Mouse (Mus musculus): ENCODE measurements around the gene Olfr328. TPM values are rescaled to one million over a fixed set of nuclear protein-coding genes. Genes with fewer than 3 reads are reported as not detected.

The Olfr328 gene
- polyA plus RNA-seq, 1 experiment from 2014 or later: not detected

Other genes starting within 250 kb of the Olfr328 start
- gene Zfp692, start 248.6 kb downstream of the Olfr328 start, polyA plus RNA-seq (2015; fragmentation: Nextera tagmentation; extraction: Ambion mirVana): 30.8 and 42.9 TPM in 2 replicates
- gene Zfp672, start 225.3 kb downstream of the Olfr328 start, polyA plus RNA-seq (2015; fragmentation: Nextera tagmentation; extraction: Ambion mirVana): 39.8 and 43.1 TPM in 2 replicates
- gene Sh3bp5l, start 224.9 kb downstream of the Olfr328 start, polyA plus RNA-seq (2015; fragmentation: Nextera tagmentation; extraction: Ambion mirVana): 56.6 and 56.9 TPM in 2 replicates
- not detected in 2 replicates for gene Lypd8, start 176.6 kb downstream of the Olfr328 start, polyA plus RNA-seq (2015; fragmentation: Nextera tagmentation; extraction: Ambion mirVana)
- not detected in 2 replicates for gene 1810065E05Rik, start 134.5 kb downstream of the Olfr328 start, polyA plus RNA-seq (2015; fragmentation: Nextera tagmentation; extraction: Ambion mirVana)
- not detected in 2 replicates for gene Gm12253, start 123.1 kb downstream of the Olfr328 start, polyA plus RNA-seq (2015; fragmentation: Nextera tagmentation; extraction: Ambion mirVana)
- gene Lypd9, start 102.7 kb downstream of the Olfr328 start, polyA plus RNA-seq (2015; fragmentation: Nextera tagmentation; extraction: Ambion mirVana): not detected in 2 replicates
- gene Olfr30, start 93.4 kb downstream of the Olfr328 start, polyA plus RNA-seq (2015; fragmentation: Nextera tagmentation; extraction: Ambion mirVana): not detected in 2 replicates
- not detected in 2 replicates for gene Olfr332, start 63.1 kb downstream of the Olfr328 start, polyA plus RNA-seq (2015; fragmentation: Nextera tagmentation; extraction: Ambion mirVana)
- gene Olfr331, start 53.1 kb downstream of the Olfr328 start, polyA plus RNA-seq (2015; fragmentation: Nextera tagmentation; extraction: Ambion mirVana): not detected in 2 replicates
- gene Olfr330, start 20.8 kb downstream of the Olfr328 start, polyA plus RNA-seq (2015; fragmentation: Nextera tagmentation; extraction: Ambion mirVana): not detected in 2 replicates
- not detected in 2 replicates for gene Olfr329-ps, start 9.2 kb downstream of the Olfr328 start, polyA plus RNA-seq (2015; fragmentation: Nextera tagmentation; extraction: Ambion mirVana)
- not detected in 2 replicates for gene Olfr224, start 14.9 kb upstream of the Olfr328 start, polyA plus RNA-seq (2015; fragmentation: Nextera tagmentation; extraction: Ambion mirVana)
- gene Olfr325, start 22.1 kb upstream of the Olfr328 start, polyA plus RNA-seq (2015; fragmentation: Nextera tagmentation; extraction: Ambion mirVana): not detected in 2 replicates
- not detected in 2 replicates for gene Olfr324, start 39.5 kb upstream of the Olfr328 start, polyA plus RNA-seq (2015; fragmentation: Nextera tagmentation; extraction: Ambion mirVana)
- not detected in 2 replicates for gene 2210407C18Rik, start 60.4 kb upstream of the Olfr328 start, polyA plus RNA-seq (2015; fragmentation: Nextera tagmentation; extraction: Ambion mirVana)
- not detected in 2 replicates for gene Olfr323, start 74.9 kb upstream of the Olfr328 start, polyA plus RNA-seq (2015; fragmentation: Nextera tagmentation; extraction: Ambion mirVana)
- 0.09 TPM in 1 of 2 replicates, not detected in the other for gene Trim58, start 84.8 kb upstream of the Olfr328 start, polyA plus RNA-seq (2015; fragmentation: Nextera tagmentation; extraction: Ambion mirVana)
- gene Olfr322, start 103.1 kb upstream of the Olfr328 start, polyA plus RNA-seq (2015; fragmentation: Nextera tagmentation; extraction: Ambion mirVana): not detected in 2 replicates
- not detected in 2 replicates for gene Olfr320, start 125.5 kb upstream of the Olfr328 start, polyA plus RNA-seq (2015; fragmentation: Nextera tagmentation; extraction: Ambion mirVana)
- not detected in 2 replicates for gene Olfr319, start 143.5 kb upstream of the Olfr328 start, polyA plus RNA-seq (2015; fragmentation: Nextera tagmentation; extraction: Ambion mirVana)
- not detected in 2 replicates for gene Olfr318, start 168.4 kb upstream of the Olfr328 start, polyA plus RNA-seq (2015; fragmentation: Nextera tagmentation; extraction: Ambion mirVana)
- gene Olfr317, start 183.6 kb upstream of the Olfr328 start, polyA plus RNA-seq (2015; fragmentation: Nextera tagmentation; extraction: Ambion mirVana): 0.16 TPM in 1 of 2 replicates, not detected in the other
- gene Olfr316, start 197.1 kb upstream of the Olfr328 start, polyA plus RNA-seq (2015; fragmentation: Nextera tagmentation; extraction: Ambion mirVana): not detected in 2 replicates
- not detected in 2 replicates for gene Olfr315, start 217.6 kb upstream of the Olfr328 start, polyA plus RNA-seq (2015; fragmentation: Nextera tagmentation; extraction: Ambion mirVana)
- not detected in 2 replicates for gene Olfr314, start 227.3 kb upstream of the Olfr328 start, polyA plus RNA-seq (2015; fragmentation: Nextera tagmentation; extraction: Ambion mirVana)
- 1.8 and 5.4 TPM in 2 replicates for gene Fam183b, start 246.3 kb upstream of the Olfr328 start, polyA plus RNA-seq (2015; fragmentation: Nextera tagmentation; extraction: Ambion mirVana)